Mouse (Mus musculus) hindbrain, embryonic 10.5 days (tissue): ENCODE measurements around the gene Tmem108. TPM values are rescaled to one million over a fixed set of nuclear protein-coding genes. Genes with fewer than 3 reads are reported as not detected.

ENCODE experiments used
- DNase-seq: peaks from one replicate; pipeline ENCODE4 v3.0.0-alpha.2; 2017; ENCODE audit warnings: low spot score
- H3K27ac ChIP-seq: fragments of 300-500 bp; sonication (generic); 2 replicates; pipeline ENCODE4 v1.5.1; 2016; ENCODE audit warnings: mild to moderate bottlenecking, moderate library complexity
- H3K27me3 ChIP-seq: fragments of 300-500 bp; sonication (generic); 2 replicates; pipeline ENCODE4 v1.6.1; 2016; ENCODE audit warnings: mild to moderate bottlenecking; ENCODE audit not compliant: poor library complexity, insufficient read depth, severe bottlenecking
- H3K36me3 ChIP-seq: fragments of 300-500 bp; sonication (generic); 2 replicates; pipeline ENCODE4 v1.6.1; 2016; ENCODE audit warnings: mild to moderate bottlenecking, moderate library complexity
- H3K4me1 ChIP-seq: fragments of 300-500 bp; sonication (generic); replicated peaks from 2 replicates; pipeline ENCODE4 v1.6.1; 2016; ENCODE audit warnings: mild to moderate bottlenecking
- H3K4me3 ChIP-seq: fragments of 300-500 bp; sonication (generic); 2 replicates; pipeline ENCODE4 v1.5.1; 2016; ENCODE audit warnings: mild to moderate bottlenecking, moderate library complexity
- H3K9me3 ChIP-seq: fragments of 300-500 bp; sonication (generic); 2 replicates; pipeline ENCODE4 v1.6.1; 2016; ENCODE audit warnings: mild to moderate bottlenecking, moderate library complexity
- WGBS: fragments of 180-500 bp; shearing (Covaris S2); methylation state at CpG from one replicate; pipeline ENCODE4 v1.1.7; 2016; 5-methylcytosine and 5-hydroxymethylcytosine counted together
- polyA plus RNA-seq: library from polyadenylated mRNA; unstranded; fragments of >200 nt; fragmentation: Nextera tagmentation; extraction: Ambion mirVana; gene quantifications from 2 replicates; pipeline ENCODE4 v1.2.1, GENCODE M21; 2016

The Tmem108 gene
- polyA plus RNA-seq, 1 experiment from 2014 or later = 20.1 TPM

GRCm38 (mm10) chr9:103489096-103489495 is 272.5 kb downstream of the Tmem108 start:
- Histone ChIP-seq H3K27me3 (peaks cover 10% of the 10 kb centered on the region; the same call in 1 of the 2 replicates), H3K4me1 (peaks cover 36% of the 10 kb centered on the region), H3K4me3 (no peak overlapping the region), H3K9me3 (no peaks in the 10 kb centered on the region), H3K36me3 (no peaks in the 10 kb centered on the region), H3K27ac (no peak overlapping the region)
- 61% methylated on average over 7 of the region's 7 CpGs for WGBS
- DNase-seq = no peak

GRCm38 (mm10) chr9:103486262-103486661 is 275.4 kb downstream of the Tmem108 start:
- DNase-seq = no peak
- H3K27ac ChIP-seq = peak overlapping the region; percentile 46; the same call in 1 of the 2 replicates
- no peaks in the 10 kb centered on the region for H3K36me3 ChIP-seq
- H3K4me3 ChIP-seq = no peak overlapping the region
- WGBS = 85% methylated on average over 6 of the region's 6 CpGs
- H3K27me3 ChIP-seq = 0 out of 2 replicates have a peak, but pooled peaks cover 3% of the 10 kb centered on the region
- peaks cover 37% of the 10 kb centered on the region for H3K4me1 ChIP-seq
- no peaks in the 10 kb centered on the region for H3K9me3 ChIP-seq

- Histone ChIP-seq H3K9me3 (no peaks in the 10 kb centered on the region), H3K27me3 (0 out of 2 replicates have a peak, but pooled peaks cover under 1% of the 10 kb centered on the region), H3K27ac (peak overlapping the region; percentile 23; the same call in 1 of the 2 replicates), H3K36me3 (no peaks in the 10 kb centered on the region), H3K4me1 (peaks cover 44% of the 10 kb centered on the region), H3K4me3 (no peak overlapping the region)
- DNase-seq = no peak
- WGBS = 40% methylated on average over 8 of the region's 8 CpGs
Observed at GRCm38 (mm10) chr9:103485606-103486005, 276.0 kb downstream of the Tmem108 start.

GRCm38 (mm10) chr9:103480603-103481220 is 280.9 kb downstream of the Tmem108 start:
- DNase-seq = peak; percentile 53

GRCm38 (mm10) chr9:103480044-103480576 is 281.5 kb downstream of the Tmem108 start, which contains the start of gene Bfsp2:
Bfsp2 (minus strand) TSS chr9:103480420.
- Histone ChIP-seq H3K27me3 (no peaks in the 10 kb centered on the region), H3K27ac (peak within 1 kb of the TSS; percentile 78), H3K9me3 (no peaks in the 10 kb centered on the region), H3K36me3 (no peaks in the 10 kb centered on the region), H3K4me1 (peaks cover 20% of the 10 kb centered on the region), H3K4me3 (no peak within 1 kb of the TSS)
- no peak for DNase-seq
- WGBS = 77% methylated on average over 9 of the region's 9 CpGs

More at GRCm38 (mm10) chr9:103480603-103481220, 280.9 kb downstream of the Tmem108 start:
- H3K36me3 ChIP-seq = no peaks in the 10 kb centered on the region
- no peaks in the 10 kb centered on the region for H3K27me3 ChIP-seq
- H3K9me3 ChIP-seq = no peaks in the 10 kb centered on the region
- H3K4me3 ChIP-seq = no peak overlapping the region
- H3K4me1 ChIP-seq = peaks cover 26% of the 10 kb centered on the region
- peak overlapping the region; percentile 78 for H3K27ac ChIP-seq
- WGBS = 50% methylated on average over 8 of the region's 8 CpGs

- 78% methylated on average over 6 of the region's 6 CpGs for WGBS
- H3K4me1 ChIP-seq = peaks cover 48% of the 10 kb centered on the region
- no peaks in the 10 kb centered on the region for H3K36me3 ChIP-seq
- no peak for DNase-seq
- no peaks in the 10 kb centered on the region for H3K27me3 ChIP-seq
- H3K27ac ChIP-seq = no peak overlapping the region
- H3K9me3 ChIP-seq = no peaks in the 10 kb centered on the region
- H3K4me3 ChIP-seq = no peak overlapping the region
Observed at GRCm38 (mm10) chr9:103475414-103475813, 286.2 kb downstream of the Tmem108 start.

- Histone ChIP-seq H3K36me3 (no peaks in the 10 kb centered on the region), H3K27me3 (no peaks in the 10 kb centered on the region), H3K4me3 (no peak overlapping the region), H3K27ac (peak overlapping the region; percentile 57; the same call in 1 of the 2 replicates), H3K9me3 (no peaks in the 10 kb centered on the region), H3K4me1 (peaks cover 51% of the 10 kb centered on the region)
- no peak for DNase-seq
- WGBS = 46% methylated on average over 13 of the region's 13 CpGs
Observed at GRCm38 (mm10) chr9:103473915-103474688, 287.5 kb downstream of the Tmem108 start.

GRCm38 (mm10) chr9:103471784-103472183 is 289.9 kb downstream of the Tmem108 start:
- H3K27me3 ChIP-seq = no peaks in the 10 kb centered on the region
- peaks cover 51% of the 10 kb centered on the region for H3K4me1 ChIP-seq
- peak overlapping the region; percentile 71; the same call in 1 of the 2 replicates for H3K27ac ChIP-seq
- H3K9me3 ChIP-seq = no peaks in the 10 kb centered on the region
- DNase-seq = peak; percentile 13
- H3K4me3 ChIP-seq = no peak overlapping the region
- H3K36me3 ChIP-seq = no peaks in the 10 kb centered on the region
- 24% methylated on average over 11 of the region's 11 CpGs for WGBS

GRCm38 (mm10) chr9:103469516-103469915 is 292.1 kb downstream of the Tmem108 start:
- Histone ChIP-seq H3K4me3 (no peak overlapping the region), H3K4me1 (peaks cover 49% of the 10 kb centered on the region), H3K27me3 (no peaks in the 10 kb centered on the region), H3K36me3 (no peaks in the 10 kb centered on the region), H3K27ac (no peak overlapping the region), H3K9me3 (no peaks in the 10 kb centered on the region)
- 72% methylated on average over 5 of the region's 5 CpGs for WGBS
- DNase-seq = no peak

GRCm38 (mm10) chr9:103468911-103469310 is 292.7 kb downstream of the Tmem108 start:
- Histone ChIP-seq H3K4me3 (no peak overlapping the region), H3K27me3 (no peaks in the 10 kb centered on the region), H3K9me3 (no peaks in the 10 kb centered on the region), H3K36me3 (no peaks in the 10 kb centered on the region), H3K27ac (no peak overlapping the region), H3K4me1 (peaks cover 43% of the 10 kb centered on the region)
- DNase-seq = no peak
- 92% methylated on average over 7 of the region's 7 CpGs for WGBS

GRCm38 (mm10) chr9:103465711-103466220 is 295.9 kb downstream of the Tmem108 start:
- no peak for DNase-seq
- WGBS = 76% methylated on average over 13 of the region's 13 CpGs

GRCm38 (mm10) chr9:103465293-103465692 is 296.3 kb downstream of the Tmem108 start:
- 73% methylated on average over 1 of the region's 1 CpGs for WGBS
- Histone ChIP-seq H3K36me3 (no peaks in the 10 kb centered on the region), H3K9me3 (no peaks in the 10 kb centered on the region), H3K4me3 (no peak overlapping the region), H3K27me3 (no peaks in the 10 kb centered on the region), H3K27ac (no peak overlapping the region), H3K4me1 (peaks cover 9% of the 10 kb centered on the region)
- no peak for DNase-seq

More at GRCm38 (mm10) chr9:103465711-103466220, 295.9 kb downstream of the Tmem108 start:
- Histone ChIP-seq H3K27ac (no peak overlapping the region), H3K36me3 (no peaks in the 10 kb centered on the region), H3K4me3 (no peak overlapping the region), H3K4me1 (peaks cover 14% of the 10 kb centered on the region), H3K9me3 (no peaks in the 10 kb centered on the region), H3K27me3 (no peaks in the 10 kb centered on the region)
